8 mouse cellular contexts compared by ENCODE assay signal in the genomic region with DNA sequence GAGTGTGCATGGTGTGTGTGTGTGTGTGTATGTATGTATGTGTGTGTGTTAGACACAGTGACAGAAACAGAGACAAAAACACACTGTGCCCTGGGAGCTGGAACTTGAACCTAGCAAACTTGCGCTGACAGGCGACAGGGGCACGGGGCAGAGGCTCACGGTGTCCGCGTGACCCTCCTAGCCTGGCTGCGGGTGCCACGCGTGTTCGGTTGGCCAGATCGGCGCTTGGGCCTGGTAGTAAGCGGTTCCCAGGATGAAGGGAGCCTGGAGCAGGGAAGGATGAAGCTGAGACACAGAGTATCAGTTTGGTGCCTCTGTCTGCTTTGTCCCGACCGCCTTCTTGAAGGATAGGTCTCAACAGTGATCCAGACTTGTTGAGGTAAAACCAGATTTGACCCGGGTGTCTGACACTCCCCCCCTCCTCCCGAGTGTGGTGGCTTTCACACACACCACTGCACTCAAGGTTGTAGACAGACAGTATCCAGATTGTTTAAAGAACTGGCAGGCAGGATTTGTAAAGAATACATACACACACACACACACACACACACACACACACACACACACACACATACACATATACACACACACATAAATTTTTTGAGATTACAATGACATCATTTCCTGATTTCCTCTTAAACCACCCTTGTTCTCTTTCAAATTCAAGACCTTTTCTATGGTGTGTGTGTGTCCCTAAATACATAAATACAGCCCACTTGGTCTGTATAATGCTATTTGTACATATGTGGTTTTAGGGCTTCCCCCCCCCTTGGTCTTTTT. TPM values are rescaled to one million over a fixed set of nuclear protein-coding genes. Genes with fewer than 3 reads are reported as not detected.
A peak's percentile ranks its signal among the peaks of the same experiment; 100 is the strongest.
DNase-seq lines count a peak whose midpoint lies in the region; ATAC-seq lines count a peak whose summit lies in the region.

Gene Ccdc38, plus strand, starts transcription at position 202 of the 780 bp plus-strand sequence.

- peak within 1 kb of the TSS; percentile 79 for H3K4me2 ChIP-seq in heart, embryonic 13.5 days
- H3K4me2 ChIP-seq in liver, embryonic 16.5 days (ENCODE audit: low read depth, low read length), result peak within 1 kb of the TSS; percentile 55

- H3K4me1 ChIP-seq in heart, embryonic 13.5 days, result peaks cover 17% of the 10 kb centered on the region
- H3K4me1 ChIP-seq in liver, embryonic 16.5 days (ENCODE audit: control insufficient read depth, low read depth, low read length), result peaks cover 10% of the 10 kb centered on the region

- no peaks in the 10 kb centered on the region for H3K36me3 ChIP-seq in heart, embryonic 13.5 days
- no peaks in the 10 kb centered on the region for H3K36me3 ChIP-seq in liver, embryonic 16.5 days (ENCODE audit: control insufficient read depth, insufficient read depth)
- no peaks in the 10 kb centered on the region for H3K36me3 ChIP-seq in splenic B cell, adult 2 months (ENCODE audit: control insufficient read depth, insufficient read depth, low read length, poor library complexity, severe bottlenecking)

- peak within 1 kb of the TSS; percentile 74 for H3K9ac ChIP-seq in heart, embryonic 13.5 days
- peak within 1 kb of the TSS; percentile 60 for H3K9ac ChIP-seq in liver, embryonic 16.5 days (ENCODE audit: low read depth, low read length)

- WGBS in heart, embryonic 13.5 days, result 58% methylated on average over 17 of the region's 17 CpGs
- 49% methylated on average over 17 of the region's 17 CpGs for WGBS in liver, embryonic 16.5 days (ENCODE audit: insufficient replicate concordance)

- no peak within 1 kb of the TSS; the same call in 1 of the 2 replicates for H3K27ac ChIP-seq in heart, embryonic 13.5 days (replicated peaks)
- peak within 1 kb of the TSS; percentile 69 for H3K27ac ChIP-seq in liver, embryonic 16.5 days (ENCODE audit: low read length)

- H3K9me3 ChIP-seq in heart, embryonic 13.5 days, result no peaks in the 10 kb centered on the region
- H3K9me3 ChIP-seq in liver, embryonic 16.5 days (replicated peaks; ENCODE audit: control insufficient read depth, low read length), result no peaks in the 10 kb centered on the region

- peak within 1 kb of the TSS; percentile 51 for H3K4me3 ChIP-seq in heart, embryonic 13.5 days
- peak within 1 kb of the TSS; percentile 60 for H3K4me3 ChIP-seq in liver, embryonic 16.5 days (ENCODE audit: low read depth, low read length)

- ATAC-seq in heart, embryonic 13.5 days (ENCODE audit: extremely low read depth, insufficient number of reproducible peaks, low FRiP score, low TSS enrichment), result no peak
- ATAC-seq in liver, embryonic 16.5 days (ENCODE audit: low read depth), result no peak

- intact Hi-C loops in heart, postnatal 10 days (cut with DNase I), result loop anchor here (10.0 kb wide), 2 partner anchors 246 to 496 kb away; no protein-coding TSS in a partner anchor

- no peak for DNase-seq in heart, adult 8-10 months (ENCODE audit: low spot score)
- peak; percentile 33 for DNase-seq in MN1 (ENCODE audit: low spot score)
- DNase-seq in heart, postnatal 10 days, result peak; percentile 12 to 22
- DNase-seq in splenic B cell, adult 2 months (ENCODE audit: low read depth, low spot score), result peak; percentile 44
- DNase-seq in frontal cortex, postnatal 25 days (ENCODE audit: low spot score in 2 of 2), result no peak
- no peak for DNase-seq in frontal cortex, postnatal 36 days (ENCODE audit: low spot score in 2 of 2)

- H3K27me3 ChIP-seq in heart, embryonic 13.5 days (replicated peaks), result peaks cover 29% of the 10 kb centered on the region
- no peaks in the 10 kb centered on the region for H3K27me3 ChIP-seq in liver, embryonic 16.5 days (ENCODE audit: control insufficient read depth, insufficient read depth, low read depth, low read length)
- no peaks in the 10 kb centered on the region for H3K27me3 ChIP-seq in splenic B cell, adult 2 months (ENCODE audit: control insufficient read depth, insufficient read depth, low read length, poor library complexity, severe bottlenecking)

RNA-seq across cellular contexts. Expression of gene Ccdc38, which starts in this region (rescaled TPM):
- polyA plus RNA-seq in heart, embryonic 13.5 days (2015; fragmentation: Nextera tagmentation; extraction: Ambion mirVana), result 0.09 and 0.19 TPM in 2 replicates
- total RNA-seq in heart, adult 8-10 months (2022), result not detected
- not detected for total RNA-seq in heart, postnatal 10 days (2021)
- 0.04 and 0.11 TPM in 2 replicates for polyA plus RNA-seq in liver, embryonic 16.5 days (2015; fragmentation: Nextera tagmentation; extraction: Ambion mirVana)

Comparison
In these comparisons a context has a peak if more than half of its experiments do, and no peak if none do; other contexts are left out.
1. Peak in DNase-seq in heart, postnatal 10 days; RNA of the gene not detected or under 1 TPM.
2. DNase-seq: peak in MN1 (single experiment) and splenic B cell, adult 2 months (single experiment); none in heart, adult 8-10 months (single experiment), frontal cortex, postnatal 25 days (0 of 2) and frontal cortex, postnatal 36 days (0 of 2).